Mouse (Mus musculus) heart, adult 8-10 months (tissue): ENCODE results near the gene Xntrpc. TPM values are rescaled to one million over a fixed set of nuclear protein-coding genes. Genes with fewer than 3 reads are reported as not detected.

ENCODE experiments used
- total RNA-seq, 4 experiments: library from RNA; stranded (reverse); gene quantifications; 2 replicates each; pipeline ENCODE4 v1.2.4; 2022

Gene Xntrpc
- total RNA-seq, 4 experiments from 2014 or later: 0.47 to 1.1 (median 0.82) TPM

Other genes with a start within 250 kb of the Xntrpc start
- under 1 TPM in 2 of 4 experiments, not detected in 2; 0.22 to 0.37 TPM for gene Phox2a, start 247.4 kb upstream of the Xntrpc start, total RNA-seq
- 100 to 1,000 TPM; 174 to 207 (median 187) TPM for gene Inppl1, start 227.5 kb upstream of the Xntrpc start, total RNA-seq
- gene Folr2, start 208.5 kb upstream of the Xntrpc start, total RNA-seq: 1 to 10 TPM; 3.1 to 5.9 (median 4.3) TPM
- gene Anapc15, start 202.0 kb upstream of the Xntrpc start, total RNA-seq: 10 to 100 TPM; 20.8 to 26.8 (median 24.9) TPM
- under 1 TPM in 1 of 4 experiments, not detected in 3; 0.44 TPM for gene Folr1, start 194.9 kb upstream of the Xntrpc start, total RNA-seq
- gene Lamtor1, start 159.8 kb upstream of the Xntrpc start, total RNA-seq: 100 to 1,000 TPM; 119 to 133 (median 122) TPM
- not detected for gene Tomt, start 159.4 kb upstream of the Xntrpc start, total RNA-seq
- 1 to 10 TPM; 4.3 to 6.2 (median 5.4) TPM for gene Lrrc51, start 131.8 kb upstream of the Xntrpc start, total RNA-seq
- gene Numa1, start 131.6 kb upstream of the Xntrpc start, total RNA-seq: 100 to 1,000 TPM in 2 of 4 experiments, 10 to 100 TPM in 2; 90.6 to 103 (median 98.5) TPM
- 10 to 100 TPM in 2 of 4 experiments, 1 to 10 TPM in 2; 7.1 to 15.8 (median 9.8) TPM for gene Il18bp, start 47.0 kb upstream of the Xntrpc start, total RNA-seq
- 10 to 100 TPM; 19.4 to 25.8 (median 22.5) TPM for gene Rnf121, start 244 bp upstream of the Xntrpc start, total RNA-seq
- 1 to 10 TPM; 4.9 to 8.4 (median 6.2) TPM for gene Xndc1, start 202 bp upstream of the Xntrpc start, total RNA-seq
- gene Trpc2, start 17.4 kb downstream of the Xntrpc start, total RNA-seq: under 1 TPM in 2 of 4 experiments, not detected in 2; 0.11 to 0.87 TPM
- gene Art1, start 36.0 kb downstream of the Xntrpc start, total RNA-seq: 100 to 1,000 TPM; 301 to 387 (median 344) TPM
- gene Art5, start 43.8 kb downstream of the Xntrpc start, total RNA-seq: 10 to 100 TPM; 15.4 to 33.2 (median 23.0) TPM
- gene Chrna10, start 51.1 kb downstream of the Xntrpc start, total RNA-seq: not detected
- 10 to 100 TPM; 31.6 to 34.8 (median 32.8) TPM for gene Nup98, start 144.5 kb downstream of the Xntrpc start, total RNA-seq
- gene Pgap2, start 144.5 kb downstream of the Xntrpc start, total RNA-seq: 10 to 100 TPM; 62.6 to 83.1 (median 73.8) TPM
- gene Rhog, start 190.3 kb downstream of the Xntrpc start, total RNA-seq: 10 to 100 TPM; 17.5 to 20.1 (median 19.2) TPM
- gene Stim1, start 202.1 kb downstream of the Xntrpc start, total RNA-seq: 10 to 100 TPM; 21.9 to 25.1 (median 24.0) TPM